Mouse (Mus musculus) MEL (cell line): ENCODE results near the gene Tbc1d7. TPM values are rescaled to one million over a fixed set of nuclear protein-coding genes. Genes with fewer than 3 reads are reported as not detected.

Experiments
- DNase-seq: peaks from one replicate; pipeline ENCODE4 v3.0.0; 2011; ENCODE audit warnings: low read depth, low spot score
- H3K27ac ChIP-seq: 2 replicates; pipeline ENCODE4 v1.5.1; 2012; ENCODE audit warnings: low read depth, mild to moderate bottlenecking, control low read depth, low read length, moderate library complexity; ENCODE audit not compliant: control insufficient read depth
- H3K27me3 ChIP-seq, 2 experiments: fragments of 150-350 bp in 1 of 2; sonication (generic) in 1 of 2; 2 replicates each; pipeline ENCODE4 v1.6.1; 2012; ENCODE audit warnings: low read length in 2 of 2, mild to moderate bottlenecking in 2 of 2, improper control_type of control experiment in 1 of 2, moderate library complexity in 1 of 2; ENCODE audit not compliant: insufficient read depth in 2 of 2, control insufficient read depth in 1 of 2
- H3K36me3 ChIP-seq, 2 experiments: 2 replicates each; pipeline ENCODE4 v1.6.1; 2012 to 2014; ENCODE audit warnings: low read length in 2 of 2, improper control_type of control experiment in 1 of 2, inconsistent platforms in 1 of 2, mild to moderate bottlenecking in 1 of 2; ENCODE audit not compliant: insufficient read depth in 2 of 2, control insufficient read depth in 1 of 2
- H3K4me1 ChIP-seq, 2 experiments: fragments of 150-350 bp in 1 of 2; sonication (generic) in 1 of 2; 2 replicates each; pipeline ENCODE4 v1.6.1; 2012; ENCODE audit warnings: low read length in 2 of 2, improper control_type of control experiment in 1 of 2, mild to moderate bottlenecking in 1 of 2; ENCODE audit not compliant: insufficient read depth in 2 of 2, control insufficient read depth in 1 of 2
- H3K4me3 ChIP-seq, 2 experiments: fragments of 150-350 bp in 1 of 2; sonication (generic) in 1 of 2; 2 replicates each; pipeline ENCODE4 v1.5.1; 2012; ENCODE audit warnings: low read depth in 2 of 2, low read length in 2 of 2, mild to moderate bottlenecking in 2 of 2, moderate library complexity in 2 of 2, control low read depth in 1 of 2, improper control_type of control experiment in 1 of 2; ENCODE audit not compliant: control insufficient read depth in 1 of 2, insufficient read depth in 1 of 2
- H3K79me2 ChIP-seq: 2 replicates; pipeline ENCODE4 v1.6.1; 2012; ENCODE audit warnings: mild to moderate bottlenecking, low read length, moderate library complexity; ENCODE audit not compliant: control insufficient read depth, poor library complexity, insufficient read depth
- H3K9ac ChIP-seq: 2 replicates; pipeline ENCODE4 v1.6.1; 2012; ENCODE audit warnings: low read depth, mild to moderate bottlenecking, control low read depth, low read length, moderate library complexity; ENCODE audit not compliant: control insufficient read depth, poor library complexity, severe bottlenecking
- H3K9me3 ChIP-seq: fragments of 150-350 bp; sonication (generic); replicated peaks from 2 replicates; pipeline ENCODE4 v1.6.1; 2012; ENCODE audit warnings: mild to moderate bottlenecking, low read length, improper control_type of control experiment, moderate library complexity; ENCODE audit not compliant: insufficient read depth
- CHD1 ChIP-seq: IDR thresholded peaks from 2 replicates; pipeline ENCODE4 v1.6.1; 2012; ENCODE audit warnings: low read depth, mild to moderate bottlenecking, inconsistent platforms, low read length, improper control_type of control experiment
- CHD2 ChIP-seq: IDR thresholded peaks from 2 replicates; pipeline ENCODE4 v1.6.1; 2011; ENCODE audit warnings: low read length, improper control_type of control experiment
- E2F4 ChIP-seq: IDR thresholded peaks from 2 replicates; pipeline ENCODE4 v1.6.1; 2011; ENCODE audit warnings: low read depth, low read length, improper control_type of control experiment, borderline replicate concordance
- ELF1 ChIP-seq: IDR thresholded peaks from 2 replicates; pipeline ENCODE4 v1.6.1; 2014; ENCODE audit warnings: low read depth, mild to moderate bottlenecking, inconsistent platforms, low read length, improper control_type of control experiment, moderate library complexity
- EP300 ChIP-seq, 2 experiments: IDR thresholded peaks; 2 replicates each; pipeline ENCODE4 v1.6.1; 2011; ENCODE audit warnings: improper control_type of control experiment in 2 of 2, low read length in 2 of 2, low read depth in 1 of 2, mild to moderate bottlenecking in 1 of 2
- ETS1 ChIP-seq: IDR thresholded peaks from 2 replicates; pipeline ENCODE4 v1.6.1; 2012; ENCODE audit warnings: low read depth, mild to moderate bottlenecking, inconsistent platforms, low read length, improper control_type of control experiment, moderate library complexity
- HCFC1 ChIP-seq: IDR thresholded peaks from 2 replicates; pipeline ENCODE4 v1.6.1; 2012; ENCODE audit warnings: low read depth, mild to moderate bottlenecking, inconsistent platforms, low read length, improper control_type of control experiment, moderate library complexity
- MAFK ChIP-seq: IDR thresholded peaks from 2 replicates; pipeline ENCODE4 v1.6.1; 2011; ENCODE audit warnings: low read depth, mild to moderate bottlenecking, low read length, improper control_type of control experiment, borderline replicate concordance
- MAZ ChIP-seq: IDR thresholded peaks from 2 replicates; pipeline ENCODE4 v1.6.1; 2012; ENCODE audit warnings: low read depth, mild to moderate bottlenecking, inconsistent platforms, low read length, improper control_type of control experiment
- MEF2A ChIP-seq: IDR thresholded peaks from 2 replicates; pipeline ENCODE4 v1.6.1; 2014; ENCODE audit warnings: low read depth, mild to moderate bottlenecking, inconsistent platforms, low read length, improper control_type of control experiment; ENCODE audit not compliant: poor library complexity, insufficient replicate concordance, severe bottlenecking; ENCODE audit errors: extremely low read depth
- MXI1 ChIP-seq: IDR thresholded peaks from 2 replicates; pipeline ENCODE4 v1.6.1; 2011; ENCODE audit warnings: mild to moderate bottlenecking, low read depth, low read length, improper control_type of control experiment
- MYB ChIP-seq: IDR thresholded peaks from 2 replicates; pipeline ENCODE4 v1.6.1; 2011; ENCODE audit warnings: mild to moderate bottlenecking, low read depth, low read length, improper control_type of control experiment
- MYC ChIP-seq: IDR thresholded peaks from 2 replicates; pipeline ENCODE4 v1.6.1; 2011; ENCODE audit warnings: low read depth, mild to moderate bottlenecking, low read length, improper control_type of control experiment, moderate library complexity
- NRF1 ChIP-seq: IDR thresholded peaks from 2 replicates; pipeline ENCODE4 v1.6.1; 2014; ENCODE audit warnings: low read depth, mild to moderate bottlenecking, inconsistent platforms, low read length, improper control_type of control experiment, moderate library complexity; ENCODE audit not compliant: poor library complexity, insufficient read depth, severe bottlenecking
- POLR2A ChIP-seq, 2 experiments: IDR thresholded peaks; 2 replicates each; pipeline ENCODE4 v1.6.1; 2011 to 2012; ENCODE audit warnings: low read length in 2 of 2, mild to moderate bottlenecking in 2 of 2, control low read depth in 1 of 2, improper control_type of control experiment in 1 of 2, low read depth in 1 of 2, moderate library complexity in 1 of 2; ENCODE audit not compliant: control insufficient read depth in 1 of 2, insufficient read depth in 1 of 2, poor library complexity in 1 of 2
- POLR2AphosphoS2 ChIP-seq: IDR thresholded peaks from 2 replicates; pipeline ENCODE4 v1.6.1; 2011; ENCODE audit warnings: low read length, improper control_type of control experiment
- RAD21 ChIP-seq: IDR thresholded peaks from 2 replicates; pipeline ENCODE4 v1.6.1; 2011; ENCODE audit warnings: mild to moderate bottlenecking, low read depth, low read length, improper control_type of control experiment
- RCOR1 ChIP-seq: IDR thresholded peaks from 2 replicates; pipeline ENCODE4 v1.6.1; 2012; ENCODE audit warnings: low read depth, mild to moderate bottlenecking, inconsistent platforms, low read length, improper control_type of control experiment
- SIN3A ChIP-seq: IDR thresholded peaks from 2 replicates; pipeline ENCODE4 v1.6.1; 2012; ENCODE audit warnings: low read length, improper control_type of control experiment, inconsistent platforms
- TCF12 ChIP-seq: IDR thresholded peaks from 2 replicates; pipeline ENCODE4 v1.6.1; 2014; ENCODE audit warnings: low read depth, mild to moderate bottlenecking, inconsistent platforms, low read length, improper control_type of control experiment, moderate library complexity
- UBTF ChIP-seq: IDR thresholded peaks from 2 replicates; pipeline ENCODE4 v1.6.1; 2012; ENCODE audit warnings: low read depth, mild to moderate bottlenecking, inconsistent platforms, low read length, improper control_type of control experiment, moderate library complexity, borderline replicate concordance; ENCODE audit not compliant: insufficient read depth
- ZNF384 ChIP-seq: IDR thresholded peaks from 2 replicates; pipeline ENCODE4 v1.6.1; 2012; ENCODE audit warnings: low read depth, mild to moderate bottlenecking, inconsistent platforms, low read length, improper control_type of control experiment
- polyA plus RNA-seq, 2 experiments: library from polyadenylated mRNA; stranded (reverse) in 1 of 2; unstranded in 1 of 2; fragments of >175 nt in 1 of 2; fragments of >200 nt in 1 of 2; gene quantifications; 2 replicates each; pipeline versions ENCODE4 v1.2.1 to v1.2.4; 2012; ENCODE audit warnings: low replicate concordance in 2 of 2, low read depth in 1 of 2; ENCODE audit not compliant: insufficient read length in 2 of 2, insufficient read depth in 1 of 2, missing spikeins in 1 of 2
- total RNA-seq: library from RNA; depleted of rRNA; stranded (reverse); fragments of 300-350 nt; gene quantifications from 2 replicates; pipeline ENCODE4 v1.2.3, GENCODE M21; 2012

Gene Tbc1d7
- total and polyA plus RNA-seq, 3 experiments = 11.6 to 29.4 TPM; not detected in 1

- DNase-seq = peak; percentile 16
- no peaks in the 10 kb centered on the region for H3K9me3 ChIP-seq
- peaks cover 0 to 28% of the 10 kb centered on the region in 2 experiments; a peak in 2 of 4 replicates for H3K36me3 ChIP-seq
- no peaks in the 10 kb centered on the region for H3K27me3 ChIP-seq
- peaks cover 13 to 39% of the 10 kb centered on the region in 2 experiments for H3K4me1 ChIP-seq
- TF ChIP-seq CHD2 = no peak
- TF ChIP-seq MYC = no peak
- TF ChIP-seq SIN3A = no peak
- no peak for TF ChIP-seq MEF2A
- H3K9ac ChIP-seq = no peak overlapping the region
- no peak overlapping the region for H3K4me3 ChIP-seq
- H3K27ac ChIP-seq = no peak overlapping the region
- H3K79me2 ChIP-seq = no peaks in the 10 kb centered on the region
Observed at GRCm38 (mm10) chr13:43210956-43211355, 39.7 kb upstream of the Tbc1d7 start.

DNA sequence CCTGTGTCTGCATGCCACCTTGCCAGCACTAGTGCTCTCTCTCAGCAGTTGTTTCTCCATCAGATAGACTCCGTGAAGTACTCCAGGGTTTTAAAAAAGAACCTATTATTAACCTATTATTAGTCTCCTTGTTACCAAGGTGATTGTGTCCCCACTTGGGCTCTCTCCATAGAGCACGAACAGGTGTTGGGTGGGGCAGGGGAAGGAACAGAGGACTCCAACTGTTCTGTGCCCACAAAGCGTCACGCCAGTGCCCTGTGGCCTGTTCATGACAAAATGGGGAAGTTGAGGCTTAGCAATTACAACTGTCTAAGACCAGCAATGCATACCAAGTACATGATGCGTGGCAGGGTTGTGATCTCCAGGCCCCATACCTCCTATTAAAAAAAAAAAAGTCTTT lies 38.3 kb upstream of the Tbc1d7 start:
- Histone ChIP-seq H3K27me3 (no peaks in the 10 kb centered on the region), H3K27ac (peak overlapping the region; percentile 61; the same call in 1 of the 2 replicates), H3K9ac (no peak overlapping the region), H3K79me2 (no peaks in the 10 kb centered on the region), H3K4me1 (peaks cover 10 to 30% of the 10 kb centered on the region in 2 experiments), H3K36me3 (peaks cover 0 to 15% of the 10 kb centered on the region in 2 experiments; a peak in 2 of 4 replicates), H3K9me3 (no peaks in the 10 kb centered on the region), H3K4me3 (peak overlapping the region; percentile 0 to 9; a peak in 2 of 4 replicates)
- peak; percentile 79 for DNase-seq
- 0 out of 2 replicates have a peak, but pooled peaks have one; percentile 29 for TF ChIP-seq ELF1
- no peak for TF ChIP-seq POLR2AphosphoS2
- TF ChIP-seq RAD21 = no peak
- TF ChIP-seq EP300 (IDR thresholded peaks at IDR 0.05; ENCODE audit: low read depth in 1 of 2, low read length in 2 of 2) = peak; percentile 59 to 86
- no peak for TF ChIP-seq HCFC1
- TF ChIP-seq TCF12 = peak; percentile 78
- TF ChIP-seq MAZ = no peak
- TF ChIP-seq MAFK = no peak
- peak; percentile 73 for TF ChIP-seq ETS1
- TF ChIP-seq NRF1 = no peak
- TF ChIP-seq MYB = peak; percentile 63
- TF ChIP-seq MXI1 = no peak
- no peak for TF ChIP-seq POLR2A (IDR thresholded peaks at IDR 0.05; ENCODE audit: control insufficient read depth in 1 of 2, insufficient read depth in 1 of 2, low read depth in 1 of 2, low read length in 2 of 2, poor library complexity in 1 of 2)
- 0 out of 2 replicates have a peak, but pooled peaks have one; percentile 35 for TF ChIP-seq ZNF384
- TF ChIP-seq CHD1 = no peak
- TF ChIP-seq RCOR1 = peak; percentile 44; the same call in 1 of the 2 replicates
- TF ChIP-seq E2F4 = no peak
- TF ChIP-seq UBTF = no peak
